Mouse (Mus musculus) CD4-positive, CD25-positive, alpha-beta regulatory T cell, adult 9 weeks (primary cell): ENCODE data around the gene Tas2r134. TPM values are rescaled to one million over a fixed set of nuclear protein-coding genes. Genes with fewer than 3 reads are reported as not detected.

Source experiments
- polyA plus RNA-seq: library from polyadenylated mRNA; unstranded; fragments of 100-300 nt; shearing (Covaris generic); gene quantifications from one replicate; pipeline ENCODE4 v1.2.1, GENCODE M21; 2017

Tas2r134 gene
- not detected for polyA plus RNA-seq

DNA sequence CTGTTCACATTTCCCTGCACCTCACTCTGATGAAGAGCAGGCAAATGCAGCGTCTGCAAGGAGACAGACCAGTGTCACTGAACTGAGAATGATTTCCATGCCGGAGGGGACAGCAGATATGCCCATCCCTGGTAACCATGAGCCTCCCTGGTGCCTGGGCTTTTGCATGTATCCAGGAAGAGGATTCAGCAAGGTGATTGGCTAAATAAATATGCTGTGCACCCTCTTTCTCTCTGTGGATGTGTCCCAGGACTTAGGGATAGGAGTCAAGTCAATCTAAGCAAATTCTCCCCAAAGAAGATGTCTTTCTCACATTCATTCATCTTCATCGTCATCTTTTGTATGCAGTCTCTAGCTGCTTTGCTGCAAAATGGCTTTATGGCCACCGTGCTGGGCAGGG is at the start of gene Tas2r134:
Gene Tas2r134, plus strand, starts transcription at position 301 of the 400 bp plus-strand sequence.

